Mouse (Mus musculus) cerebellum, postnatal 4 days (tissue): ENCODE data around the gene Dnmt3a.
A peak's percentile ranks its signal among the peaks of the same experiment; 100 is the strongest.

Source experiments
- DNase-seq, 2 experiments: peaks; one replicate each; pipeline ENCODE4 v3.0.0; 2022; ENCODE audit warnings: low spot score in 2 of 2, mixed read lengths in 1 of 2

Dnmt3a gene

DNA sequence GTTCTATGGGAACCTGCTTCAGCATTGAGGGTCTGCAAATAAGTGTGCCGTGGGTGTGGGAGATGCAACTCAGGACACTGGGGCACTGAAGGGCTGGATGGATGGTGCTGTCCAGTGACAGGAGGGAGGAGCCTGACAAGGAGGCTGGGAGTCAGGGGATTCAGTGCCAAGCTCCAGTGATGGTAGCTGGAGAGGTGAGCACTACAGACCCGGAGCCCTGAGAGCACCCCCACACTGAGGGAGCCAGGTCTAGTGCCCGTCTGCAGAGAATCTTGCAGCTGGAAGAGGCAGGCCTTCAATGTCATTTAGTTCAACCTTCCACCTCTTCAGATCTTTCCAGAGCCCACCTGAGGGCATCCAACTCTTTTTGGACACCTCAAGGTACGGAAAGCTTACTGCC is at the start of gene Dnmt3a:
Gene Dnmt3a (plus strand): TSS at position 156 of the 400 bp plus-strand sequence.
- DNase-seq = no peak

DNA sequence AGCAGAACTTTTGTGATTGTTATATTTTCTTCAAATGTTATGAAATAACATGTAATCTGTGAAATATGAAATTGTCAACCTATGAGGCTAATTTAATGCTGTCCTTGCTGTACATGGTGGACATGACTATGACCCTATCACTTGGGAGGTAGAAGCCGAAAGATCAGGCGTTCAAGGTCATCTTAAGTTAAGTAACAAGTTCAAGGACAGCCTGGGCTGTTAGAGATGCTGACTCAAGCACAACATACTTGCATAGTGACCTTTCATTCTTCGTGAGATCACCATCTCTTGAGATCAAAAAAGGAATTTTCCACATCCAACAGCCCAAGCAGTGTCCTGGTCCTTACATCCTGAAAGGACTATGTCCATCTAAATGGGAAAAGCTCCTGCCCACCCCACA is 49.6 kb upstream of the Dnmt3a start:
- DNase-seq = no peak

DNA sequence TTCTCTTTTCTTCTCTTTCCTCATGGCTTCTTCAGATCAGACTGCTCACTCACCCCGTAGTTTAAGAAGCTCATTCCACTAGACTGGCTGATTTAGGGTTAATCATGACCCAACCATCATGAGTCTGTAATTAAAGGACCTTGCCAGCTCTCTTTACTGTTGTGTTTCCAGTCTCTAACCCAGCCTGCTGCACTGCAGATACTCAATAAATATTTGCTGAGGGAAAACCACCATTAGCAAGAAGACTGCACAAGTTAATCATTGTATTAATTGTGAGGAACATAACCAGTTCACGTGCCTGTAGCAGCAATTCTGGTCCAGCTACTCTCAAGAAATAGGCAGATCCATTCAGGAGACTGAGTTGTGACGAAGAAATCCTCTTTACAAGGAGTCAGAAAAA is 47.7 kb upstream of the Dnmt3a start:
- DNase-seq = no peak

DNA sequence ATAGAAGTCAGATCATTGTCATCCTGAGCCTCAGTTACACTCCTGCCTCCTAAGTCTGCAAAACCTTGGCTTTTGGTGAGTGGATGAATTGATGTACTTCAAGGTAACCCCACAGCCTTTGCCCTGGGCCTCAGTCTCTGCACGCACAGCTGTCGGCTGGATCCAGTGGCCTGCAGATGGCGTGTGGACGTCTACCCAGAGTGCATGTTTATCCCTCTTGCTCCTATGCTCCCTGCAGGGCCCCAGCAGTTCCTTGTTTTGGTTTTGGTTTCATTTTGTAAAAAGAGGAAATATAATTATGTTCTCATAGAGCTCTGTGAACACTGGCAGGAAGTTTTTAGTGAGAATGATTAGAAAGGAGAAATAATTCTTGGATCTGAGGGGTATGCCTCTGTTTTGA is 46.4 kb upstream of the Dnmt3a start:
- DNase-seq = no peak

DNA sequence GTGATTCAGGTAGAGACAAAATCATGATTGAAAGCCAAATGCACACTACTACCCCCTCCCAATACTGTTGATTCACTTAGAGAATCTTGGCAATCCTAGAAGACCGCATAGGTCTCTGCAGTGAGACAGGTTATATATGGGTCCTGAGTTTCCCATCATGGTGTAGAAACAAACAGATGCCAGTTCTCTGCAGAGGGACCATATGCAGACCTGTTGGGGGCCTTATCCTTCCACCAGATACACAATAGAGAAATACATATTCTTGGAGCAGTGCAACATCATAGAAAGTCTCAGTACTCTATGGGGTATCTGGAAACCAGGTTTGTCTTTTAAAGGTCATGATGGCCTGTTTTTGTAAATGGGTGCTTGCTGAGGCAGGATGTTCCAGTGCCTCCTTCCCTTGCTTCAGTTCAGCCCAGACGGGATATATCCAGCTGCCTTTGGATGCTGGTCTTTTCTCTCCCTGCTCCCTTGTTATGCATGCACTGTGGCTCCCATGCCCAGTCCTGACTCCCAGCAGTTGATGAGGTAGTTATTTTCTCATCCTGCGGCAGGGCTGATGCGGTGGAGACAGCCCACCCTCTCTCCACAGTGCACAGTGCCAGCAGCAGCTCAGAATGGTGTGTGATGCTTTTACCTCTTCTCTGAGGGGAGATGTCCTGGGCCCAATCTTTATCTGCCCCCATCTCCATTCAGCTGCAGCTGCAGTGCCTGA is 44.8 kb upstream of the Dnmt3a start:
- no peak for DNase-seq

DNA sequence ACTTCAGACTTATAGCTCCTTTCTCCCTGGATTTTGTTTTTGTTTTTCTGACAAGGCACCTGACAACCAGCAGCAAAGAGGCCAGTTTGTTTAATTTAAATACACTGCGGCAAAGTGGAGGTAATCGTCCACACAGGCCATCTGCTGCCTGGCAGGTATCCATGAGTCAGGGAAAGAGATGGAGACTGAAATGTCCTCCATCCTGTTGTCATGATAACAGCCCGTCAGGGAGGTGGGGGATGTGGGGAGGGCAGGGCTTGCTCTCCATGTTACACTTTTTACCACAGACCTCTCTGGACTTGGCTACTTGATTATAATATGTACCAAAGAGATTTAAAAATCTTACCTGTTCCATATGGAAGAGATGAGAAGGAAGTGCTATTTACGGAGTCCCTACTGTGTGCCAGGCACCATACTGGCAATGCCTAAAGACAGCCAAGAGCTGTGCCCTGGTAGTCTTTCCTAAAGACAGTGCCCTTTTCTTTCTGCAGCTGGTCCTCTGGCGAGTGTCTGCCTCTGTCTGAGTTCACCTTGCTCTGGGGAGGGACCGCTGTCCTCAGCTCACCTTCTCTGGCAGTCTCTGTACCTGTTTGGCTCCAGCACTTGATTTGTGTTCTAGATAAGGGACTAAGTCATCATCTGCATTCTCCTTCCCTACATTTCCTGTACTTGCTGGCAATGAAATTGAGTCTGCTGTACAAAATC is 44.1 kb upstream of the Dnmt3a start:
- DNase-seq = peak in 1 of 2 experiments; percentile 67

DNA sequence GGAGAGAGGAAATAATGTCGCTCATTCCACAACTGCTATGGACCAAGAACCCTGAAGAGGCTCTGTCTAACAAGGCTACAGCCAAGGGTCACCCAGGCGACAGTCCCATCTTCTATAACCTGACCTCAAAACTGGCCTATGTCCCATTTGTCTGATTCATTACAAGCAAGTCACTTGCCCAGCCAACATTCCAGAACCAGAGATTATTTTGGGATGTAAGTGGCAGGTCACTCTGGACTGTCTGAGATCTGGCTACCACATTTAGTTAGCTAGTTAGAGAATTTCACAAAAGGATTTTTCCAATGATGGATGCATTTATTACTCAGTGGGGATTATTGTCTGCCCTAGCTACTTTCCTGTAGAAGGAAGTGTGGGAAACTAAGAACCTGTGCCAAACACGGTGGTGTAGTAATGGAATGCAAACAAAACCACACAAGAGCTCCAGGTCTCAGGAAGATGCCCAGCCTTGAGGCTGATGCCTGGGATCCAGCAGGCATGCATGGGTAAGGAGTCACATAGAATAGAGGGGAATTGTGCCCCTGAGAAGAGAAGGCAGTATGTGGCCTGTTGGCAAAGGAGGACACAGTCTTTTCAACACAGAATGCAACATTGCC is 41.5 kb upstream of the Dnmt3a start:
- DNase-seq = no peak

DNA sequence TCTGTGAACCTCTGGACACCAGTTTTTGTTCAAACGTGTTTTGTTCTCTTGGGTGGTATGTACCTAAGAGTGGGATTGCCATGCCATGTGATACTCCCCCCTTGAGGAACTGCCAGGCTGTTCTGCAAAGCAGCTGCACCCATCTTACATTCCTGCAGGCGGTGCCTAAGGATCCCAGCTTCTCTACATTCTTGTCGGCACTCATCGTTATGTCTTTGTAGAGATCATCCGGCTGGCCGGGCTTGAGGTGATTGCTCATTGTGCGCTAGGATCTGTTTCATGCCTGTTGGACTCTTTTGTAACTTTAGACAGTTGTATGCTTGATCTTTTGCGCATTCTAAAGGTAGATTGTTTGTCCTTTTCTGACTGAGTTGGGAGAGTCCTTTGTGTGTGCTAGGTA is 38.4 kb upstream of the Dnmt3a start:
- no peak for DNase-seq

DNA sequence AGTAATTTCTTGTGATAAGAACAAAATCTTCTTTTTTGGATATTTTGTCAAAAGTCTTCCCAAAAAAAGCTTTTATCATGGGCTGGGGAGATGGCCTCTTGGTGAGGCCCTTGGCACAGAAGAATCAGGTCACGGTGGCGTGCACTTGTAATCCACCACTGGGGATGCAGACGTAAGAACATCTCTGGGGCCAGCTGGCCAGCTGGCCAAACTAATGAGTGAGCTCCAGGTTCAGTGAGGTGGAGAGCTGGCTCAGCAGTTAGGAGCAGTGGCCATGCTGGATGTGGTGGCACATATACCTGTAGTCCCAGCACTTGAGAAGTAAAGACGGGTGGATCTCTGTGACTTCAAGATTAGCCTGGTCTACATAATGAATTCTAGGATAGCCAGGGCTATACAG is 37.4 kb upstream of the Dnmt3a start:
- DNase-seq = no peak

DNA sequence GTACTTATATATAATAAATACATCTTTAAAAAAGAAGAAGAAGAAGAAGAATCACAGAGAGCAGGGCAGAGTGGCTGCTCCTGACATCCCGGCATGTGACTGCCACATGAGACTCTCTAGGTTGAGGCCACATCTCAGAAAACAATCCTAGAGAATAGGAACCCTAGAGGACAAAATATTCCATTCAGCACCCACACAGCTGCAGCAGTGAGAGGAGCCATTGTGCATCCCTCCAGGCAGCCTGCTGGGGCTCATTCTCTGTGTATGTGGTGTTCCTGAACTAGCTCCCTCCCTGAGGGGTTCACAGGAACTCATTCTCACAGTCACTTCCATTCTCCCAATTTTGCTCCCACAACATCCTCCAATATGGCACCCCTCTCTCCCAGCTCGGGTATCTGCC is 35.3 kb upstream of the Dnmt3a start:
- no peak for DNase-seq

DNA sequence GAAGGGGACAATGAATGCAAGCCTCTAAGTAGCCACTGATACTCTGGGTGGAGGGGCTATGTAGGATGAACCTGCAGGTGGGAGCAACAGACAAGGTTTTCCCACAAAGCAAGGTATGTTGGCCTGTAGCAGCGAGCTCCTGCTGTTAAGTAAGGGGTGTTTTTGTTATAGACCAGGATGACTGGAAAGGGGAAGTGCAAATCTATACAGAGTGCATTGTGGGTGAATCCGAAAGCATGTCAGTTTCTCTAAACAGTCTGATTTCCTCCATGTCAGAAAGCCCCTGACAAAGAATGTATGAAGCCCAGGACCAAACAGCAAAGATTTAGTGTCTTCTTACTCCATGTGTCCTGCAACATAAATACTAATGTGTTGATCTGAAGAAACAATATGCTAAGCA is 34.7 kb upstream of the Dnmt3a start:
- no peak for DNase-seq

DNA sequence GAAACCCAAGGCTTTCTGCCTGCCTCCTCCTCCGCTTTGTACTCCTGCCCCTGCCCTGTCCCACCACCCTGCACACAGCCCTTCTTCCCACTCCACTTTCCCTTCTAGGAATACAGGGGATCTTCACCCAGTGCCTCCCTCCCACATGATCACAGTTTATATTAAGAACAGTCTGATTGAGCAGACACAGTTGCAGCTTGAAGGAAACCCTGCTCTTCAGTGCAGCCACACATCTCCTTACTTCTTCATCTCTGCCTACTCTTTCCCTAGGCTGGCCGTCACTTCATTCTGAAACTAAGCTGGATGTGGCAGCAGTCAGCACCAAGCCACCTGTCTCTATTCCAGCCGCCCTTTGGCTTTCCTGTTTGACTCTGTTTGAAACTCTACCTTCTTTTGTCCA is 32.2 kb upstream of the Dnmt3a start:
- no peak for DNase-seq

DNA sequence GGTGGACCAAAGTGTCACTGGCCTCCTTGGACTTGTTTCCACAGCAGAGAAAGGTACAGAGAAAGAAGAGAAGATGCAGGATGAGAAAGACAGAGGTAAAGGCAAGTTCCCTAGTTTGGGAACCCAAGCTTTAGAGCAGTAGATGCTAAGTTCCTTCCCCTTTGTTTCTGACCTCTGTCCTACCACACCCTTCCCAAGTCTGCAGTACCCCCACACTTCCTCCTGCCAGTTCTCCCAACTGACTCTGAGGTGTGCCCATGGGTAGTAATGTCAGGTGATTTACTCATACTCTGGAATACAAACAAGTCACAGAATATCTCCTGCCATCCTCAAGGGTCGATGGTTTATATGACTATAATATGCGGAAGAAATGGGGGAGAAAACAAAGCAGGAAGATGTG is 29.8 kb upstream of the Dnmt3a start:
- no peak for DNase-seq

DNA sequence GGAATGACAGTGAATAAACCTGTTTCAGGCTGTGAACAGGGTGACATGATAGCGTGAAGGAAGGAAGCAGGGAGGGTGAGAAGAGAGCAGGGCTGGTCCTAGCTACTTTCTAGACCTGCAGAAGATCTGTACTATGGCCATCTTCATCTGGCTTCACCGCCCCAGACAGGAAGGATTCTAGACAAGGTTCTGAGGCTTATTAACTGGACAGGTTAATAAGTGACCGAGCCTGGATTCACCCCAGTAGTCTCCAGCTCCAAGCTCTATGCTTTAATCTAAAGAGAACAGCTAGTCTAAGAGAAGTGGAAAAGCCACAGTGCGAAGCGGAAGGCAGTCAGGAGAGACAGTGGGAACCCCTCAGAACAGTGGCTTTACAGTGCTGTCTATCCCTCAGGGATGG is 28.1 kb upstream of the Dnmt3a start:
- DNase-seq = no peak

DNA sequence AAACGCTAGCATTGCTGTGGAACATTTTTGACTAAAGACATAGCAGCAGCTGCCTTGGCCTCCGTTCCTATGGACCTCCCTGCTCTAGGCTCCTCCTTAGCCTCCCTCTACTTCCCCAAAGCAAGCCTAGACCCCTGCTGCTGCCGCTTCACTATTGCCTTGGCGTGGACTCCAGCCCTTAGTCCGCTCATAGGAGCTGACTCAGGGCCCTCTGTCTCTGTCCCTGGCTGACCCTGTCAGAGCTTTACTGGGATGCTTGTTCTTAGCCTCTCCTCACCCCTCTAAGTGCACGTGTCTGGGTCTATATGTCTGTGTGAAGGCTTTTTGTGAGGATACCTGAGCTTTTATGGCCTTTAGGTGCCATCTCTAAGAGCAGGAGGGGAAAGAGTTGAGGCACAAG is 27.5 kb upstream of the Dnmt3a start:
- DNase-seq = no peak

DNA sequence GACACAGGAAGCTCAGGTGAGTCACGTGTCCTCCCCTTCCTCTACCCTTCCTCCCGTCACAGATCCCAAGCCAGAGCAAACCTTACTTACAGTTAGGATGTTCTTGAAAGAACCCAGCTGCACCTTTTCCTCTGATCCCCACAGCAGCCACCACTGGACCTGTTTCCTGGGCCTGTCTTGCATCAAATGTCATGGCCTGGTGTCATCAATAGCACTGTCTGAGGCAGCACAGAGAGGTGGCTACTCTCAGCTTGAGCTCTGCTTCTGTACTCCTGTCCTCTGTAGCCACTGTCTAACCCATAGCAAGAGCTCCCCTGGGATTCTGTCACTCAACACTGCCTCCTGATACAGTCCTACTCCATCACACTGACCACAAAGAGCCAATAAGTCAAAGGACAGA is 26.2 kb upstream of the Dnmt3a start:
- DNase-seq = no peak

DNA sequence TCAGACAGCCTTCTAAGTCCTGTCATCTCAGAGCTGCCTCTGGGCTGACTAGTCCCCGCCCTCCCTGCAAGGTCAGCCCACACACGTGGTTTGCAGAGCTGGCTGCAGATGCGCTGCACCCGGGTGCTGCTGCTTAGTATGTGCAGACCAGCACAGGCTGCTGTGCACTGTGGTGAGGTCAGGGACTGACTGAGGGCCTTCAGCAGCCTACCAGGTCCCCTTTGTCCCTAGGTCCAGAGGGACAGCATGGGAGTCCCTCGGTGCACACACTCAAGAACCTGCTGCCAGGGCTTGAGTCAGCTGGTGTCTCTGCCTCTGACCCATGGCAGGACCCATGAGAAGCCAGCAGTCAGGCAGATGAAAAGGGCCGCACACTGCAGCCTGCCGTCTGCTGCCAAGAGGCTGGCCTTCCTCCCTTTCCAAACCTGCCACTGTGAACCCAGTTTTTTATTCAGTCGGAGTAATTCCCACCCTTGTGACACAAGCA is 25.4 kb upstream of the Dnmt3a start:
- DNase-seq = peak in 1 of 2 experiments; percentile 25

DNA sequence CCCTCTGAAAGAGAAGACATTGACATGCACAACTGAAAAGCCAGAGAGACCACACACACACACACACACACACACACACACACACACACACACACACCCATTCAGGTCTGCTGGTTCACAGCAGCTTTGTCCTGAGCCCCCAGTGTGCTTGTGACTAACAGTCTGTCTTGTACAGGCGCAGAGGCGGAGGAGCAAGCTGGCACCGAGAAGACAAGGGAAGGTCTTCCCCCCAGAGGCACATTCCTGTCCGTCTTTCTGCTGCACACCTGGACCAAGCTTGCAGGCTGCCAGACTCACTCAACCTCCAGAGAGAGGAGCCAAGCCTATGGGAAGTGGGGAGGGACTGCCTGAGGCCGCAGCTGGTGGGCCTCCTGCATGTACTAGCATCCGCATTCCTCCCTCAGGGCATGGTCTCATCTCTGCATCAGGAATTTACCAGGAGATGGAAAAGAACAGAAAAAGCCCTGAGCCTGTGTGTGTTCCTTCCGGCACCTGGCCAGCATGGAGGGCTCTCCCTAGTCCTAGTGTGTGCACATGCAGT is 24.8 kb upstream of the Dnmt3a start:
- DNase-seq = peak in 1 of 2 experiments; percentile 24

DNA sequence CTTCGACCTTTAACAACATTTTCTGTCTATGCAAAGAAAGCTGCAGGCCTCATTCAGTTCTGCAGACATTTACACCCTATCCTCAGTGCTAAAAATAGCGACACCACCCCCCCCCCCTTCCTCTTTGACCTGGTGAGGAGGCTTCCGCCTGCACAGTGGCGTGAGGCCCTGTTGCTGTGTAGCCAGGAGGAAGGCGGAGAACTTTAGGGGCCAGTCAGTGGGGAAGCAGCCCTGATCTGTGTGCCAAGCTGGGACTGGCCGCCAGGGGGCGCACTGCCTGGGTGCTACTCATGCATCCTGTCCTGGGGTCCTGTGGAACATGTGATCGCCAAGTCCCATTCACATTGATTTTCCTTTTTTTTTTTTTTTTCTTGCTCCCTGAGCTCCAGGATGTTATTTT is 24.3 kb upstream of the Dnmt3a start:
- peak; percentile 86 to 89 for DNase-seq

DNA sequence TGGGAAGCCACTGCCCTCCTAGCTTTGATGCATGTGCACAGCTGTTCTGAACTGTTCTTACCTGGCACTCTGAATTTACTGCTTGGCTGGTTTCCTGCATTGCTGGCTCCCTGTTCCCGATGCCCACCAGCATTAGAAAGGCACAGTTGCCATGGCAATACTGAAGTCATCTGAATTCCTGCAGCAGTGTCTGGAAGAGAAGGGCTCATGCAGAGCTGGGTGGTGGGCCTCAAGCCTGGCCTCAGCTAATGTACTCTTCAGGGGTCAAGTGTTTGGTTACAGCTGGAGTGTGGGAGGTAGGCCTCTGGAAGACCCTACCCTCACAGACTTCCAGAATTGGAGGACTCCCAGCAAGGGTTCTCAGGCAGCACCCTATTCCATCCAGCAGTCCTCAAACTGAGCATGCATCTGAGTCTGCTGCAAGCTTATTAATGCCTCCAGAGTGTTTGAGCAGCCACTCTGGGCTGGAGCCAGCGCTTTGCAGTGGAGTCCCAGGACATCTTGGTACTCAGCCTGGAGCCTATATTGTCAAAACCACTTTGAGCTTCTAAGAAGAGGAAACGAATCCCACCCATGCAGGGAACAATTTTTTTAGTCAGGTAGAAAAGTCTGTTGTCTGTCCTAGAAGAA is 22.5 kb upstream of the Dnmt3a start:
- DNase-seq = no peak

DNA sequence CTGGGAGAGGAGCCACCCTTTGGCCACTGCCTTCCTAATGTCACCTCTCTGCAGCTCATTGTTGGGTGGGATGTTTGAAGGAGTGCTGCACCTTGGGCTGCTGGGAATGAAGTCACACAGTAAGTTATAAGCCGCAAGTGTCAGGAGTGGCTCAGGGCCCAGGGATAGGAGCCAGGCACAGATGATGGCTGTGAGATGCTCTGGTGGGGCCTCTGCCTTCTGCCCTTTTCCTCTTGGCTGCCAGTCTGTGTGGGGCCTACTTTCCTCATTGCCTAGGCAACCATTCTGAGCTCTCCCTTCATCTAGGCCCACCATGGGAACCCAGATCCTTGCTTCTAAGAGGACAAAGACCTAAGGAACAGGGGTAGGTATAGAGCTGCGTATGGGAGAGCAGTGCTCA is 21.5 kb upstream of the Dnmt3a start:
- peak in 1 of 2 experiments; percentile 39 for DNase-seq

DNA sequence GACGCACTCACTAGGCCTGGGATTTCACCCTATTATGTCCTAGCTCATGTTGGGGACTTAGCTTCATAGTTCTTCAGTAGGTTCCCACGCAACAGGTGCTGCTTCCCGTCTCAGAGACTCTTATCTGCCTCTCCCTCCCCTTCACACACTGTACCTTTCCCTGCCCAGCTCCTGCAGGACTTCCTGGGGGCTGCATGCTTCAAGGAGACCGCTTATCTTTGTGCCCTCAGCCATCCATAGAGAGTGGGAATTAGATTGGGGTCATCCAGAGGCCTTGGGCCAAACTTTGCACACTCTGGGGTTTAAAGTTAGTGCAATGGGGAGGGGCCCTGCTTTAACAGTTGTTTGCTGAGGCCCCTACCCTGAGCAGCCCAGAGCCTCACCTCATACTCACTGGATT is 21.1 kb upstream of the Dnmt3a start:
- no peak for DNase-seq
